Mouse (Mus musculus) CH12.LX (cell line): Measurements from ENCODE around the gene Elfn2. TPM values are rescaled to one million over a fixed set of nuclear protein-coding genes. Genes with fewer than 3 reads are reported as not detected.
A peak's percentile ranks its signal among the peaks of the same experiment; 100 is the strongest.

Source experiments
- DNase-seq: peaks from one replicate; pipeline ENCODE4 v3.0.0-alpha.2; 2013; ENCODE audit errors: extremely low read depth
- H3K27ac ChIP-seq: 2 replicates; pipeline ENCODE4 v1.5.1; 2012; ENCODE audit warnings: low read depth, mild to moderate bottlenecking, control low read depth, moderate library complexity; ENCODE audit not compliant: insufficient read depth
- H3K27me3 ChIP-seq: replicated peaks from 2 replicates; pipeline ENCODE3; 2012; ENCODE audit warnings: inconsistent platforms
- H3K36me3 ChIP-seq, 2 experiments: replicated peaks in 1 of 2; 2 replicates each; pipeline versions ENCODE3 to v1.6.1; 2012; ENCODE audit warnings: inconsistent platforms in 1 of 2, low read length in 1 of 2, mild to moderate bottlenecking in 1 of 2, mixed read lengths in 1 of 2, moderate library complexity in 1 of 2; ENCODE audit not compliant: control insufficient read depth in 1 of 2, insufficient read depth in 1 of 2
- H3K4me1 ChIP-seq, 2 experiments: 2 replicates each; pipeline ENCODE4 v1.6.1; 2012; ENCODE audit warnings: inconsistent platforms in 1 of 2, moderate library complexity in 1 of 2; ENCODE audit not compliant: insufficient read depth in 2 of 2, control insufficient read depth in 1 of 2
- H3K4me2 ChIP-seq: 2 replicates; pipeline ENCODE4 v1.6.1; 2012; ENCODE audit warnings: low read depth, mild to moderate bottlenecking, control low read depth; ENCODE audit not compliant: poor library complexity, insufficient read depth, severe bottlenecking
- H3K4me3 ChIP-seq, 3 experiments: fragments of 150-350 bp in 1 of 3; sonication (generic) in 1 of 3; replicated peaks in 1 of 3; 2 replicates each; pipeline versions ENCODE3 to v1.5.1; 2011 to 2012; ENCODE audit warnings: low read depth in 2 of 3, low read length in 2 of 3, mild to moderate bottlenecking in 2 of 3, moderate library complexity in 2 of 3, control low read depth in 1 of 3, improper control_type of control experiment in 1 of 3, inconsistent platforms in 1 of 3, mixed read lengths in 1 of 3; ENCODE audit not compliant: poor library complexity in 1 of 3
- H3K79me2 ChIP-seq: replicated peaks from 2 replicates; pipeline ENCODE4 v1.6.1; 2012; ENCODE audit warnings: mild to moderate bottlenecking, moderate library complexity; ENCODE audit not compliant: control insufficient read depth, poor library complexity, insufficient read depth, severe bottlenecking; ENCODE audit errors: extremely low read depth
- H3K9ac ChIP-seq: 2 replicates; pipeline ENCODE4 v1.6.1; 2012; ENCODE audit warnings: low read depth, mild to moderate bottlenecking, control low read depth, moderate library complexity; ENCODE audit not compliant: insufficient read depth
- H3K9me3 ChIP-seq: replicated peaks from 2 replicates; pipeline ENCODE3; 2012; ENCODE audit warnings: low read length, inconsistent platforms, mixed read lengths
- CHD2 ChIP-seq: IDR thresholded peaks from 2 replicates; pipeline ENCODE4 v1.6.1; 2011; ENCODE audit warnings: low read length, improper control_type of control experiment
- E2F4 ChIP-seq: IDR thresholded peaks from 2 replicates; pipeline ENCODE4 v1.6.1; 2011; ENCODE audit warnings: low read depth, low read length, improper control_type of control experiment; ENCODE audit not compliant: insufficient replicate concordance
- EP300 ChIP-seq: IDR thresholded peaks from 2 replicates; pipeline ENCODE4 v1.6.1; 2011; ENCODE audit warnings: low read length, improper control_type of control experiment
- HCFC1 ChIP-seq: IDR thresholded peaks from 2 replicates; pipeline ENCODE4 v1.6.1; 2012; ENCODE audit warnings: low read depth, mild to moderate bottlenecking, inconsistent platforms, low read length, improper control_type of control experiment
- IRF4 ChIP-seq: IDR thresholded peaks from 2 replicates; pipeline ENCODE4 v1.6.1; 2014; ENCODE audit warnings: low read depth, mild to moderate bottlenecking, inconsistent platforms, low read length, improper control_type of control experiment
- JUN ChIP-seq: IDR thresholded peaks from 2 replicates; pipeline ENCODE4 v1.6.1; 2011; ENCODE audit warnings: low read depth, mild to moderate bottlenecking, low read length, improper control_type of control experiment, moderate library complexity; ENCODE audit not compliant: insufficient read depth
- JUND ChIP-seq: conservative IDR thresholded peaks from 2 replicates; pipeline ENCODE4 v1.6.1; 2011; ENCODE audit warnings: low read depth, low read length, improper control_type of control experiment
- MAX ChIP-seq: IDR thresholded peaks from 2 replicates; pipeline ENCODE4 v1.6.1; 2011; ENCODE audit warnings: low read length, improper control_type of control experiment
- MAZ ChIP-seq: IDR thresholded peaks from 2 replicates; pipeline ENCODE4 v1.6.1; 2012; ENCODE audit warnings: low read depth, mild to moderate bottlenecking, inconsistent platforms, low read length, improper control_type of control experiment, moderate library complexity
- MEF2A ChIP-seq: IDR thresholded peaks from 2 replicates; pipeline ENCODE4 v1.6.1; 2014; ENCODE audit warnings: low read depth, mild to moderate bottlenecking, inconsistent platforms, low read length, improper control_type of control experiment, borderline replicate concordance
- MXI1 ChIP-seq: IDR thresholded peaks from 2 replicates; pipeline ENCODE4 v1.6.1; 2011; ENCODE audit warnings: mild to moderate bottlenecking, low read depth, low read length, improper control_type of control experiment
- MYC ChIP-seq: IDR thresholded peaks from 2 replicates; pipeline ENCODE4 v1.6.1; 2011; ENCODE audit warnings: low read depth, mild to moderate bottlenecking, improper control_type of control experiment, low read length
- NELFE ChIP-seq: IDR thresholded peaks from 2 replicates; pipeline ENCODE4 v1.6.1; 2011; ENCODE audit warnings: low read depth, low read length, improper control_type of control experiment
- PAX5 ChIP-seq: IDR thresholded peaks from 2 replicates; pipeline ENCODE4 v1.6.1; 2012; ENCODE audit warnings: low read length, inconsistent platforms, mixed read lengths
- POLR2A ChIP-seq: IDR thresholded peaks from 2 replicates; pipeline ENCODE4 v1.6.1; 2011; ENCODE audit warnings: low read depth, mild to moderate bottlenecking, improper control_type of control experiment, low read length
- POLR2AphosphoS2 ChIP-seq: IDR thresholded peaks from 2 replicates; pipeline ENCODE4 v1.6.1; 2011; ENCODE audit warnings: low read depth, low read length, improper control_type of control experiment
- RCOR1 ChIP-seq: conservative IDR thresholded peaks from 2 replicates; pipeline ENCODE4 v1.6.1; 2012; ENCODE audit warnings: low read depth, mild to moderate bottlenecking, inconsistent platforms, low read length, improper control_type of control experiment
- SIN3A ChIP-seq: IDR thresholded peaks from 2 replicates; pipeline ENCODE4 v1.6.1; 2012; ENCODE audit warnings: low read length, improper control_type of control experiment, inconsistent platforms
- SMC3 ChIP-seq: IDR thresholded peaks from 2 replicates; pipeline ENCODE4 v1.6.1; 2011; ENCODE audit warnings: low read depth, low read length, improper control_type of control experiment
- TBP ChIP-seq: conservative IDR thresholded peaks from 2 replicates; pipeline ENCODE4 v1.6.1; 2011; ENCODE audit warnings: low read depth, low read length, improper control_type of control experiment
- UBTF ChIP-seq: IDR thresholded peaks from 2 replicates; pipeline ENCODE4 v1.6.1; 2012; ENCODE audit warnings: low read depth, mild to moderate bottlenecking, inconsistent platforms, low read length, improper control_type of control experiment, moderate library complexity
- USF1 ChIP-seq: IDR thresholded peaks from 2 replicates; pipeline ENCODE4 v1.6.1; 2014; ENCODE audit warnings: low read depth, mild to moderate bottlenecking, inconsistent platforms, low read length, improper control_type of control experiment
- ZC3H11A ChIP-seq: IDR thresholded peaks from 2 replicates; pipeline ENCODE4 v1.6.1; 2012; ENCODE audit warnings: low read depth, mild to moderate bottlenecking, inconsistent platforms, low read length, improper control_type of control experiment
- ZKSCAN1 ChIP-seq: IDR thresholded peaks from 2 replicates; pipeline ENCODE4 v1.6.1; 2012; ENCODE audit warnings: low read depth, inconsistent platforms, low read length, improper control_type of control experiment, borderline replicate concordance
- dilution Hi-C: fragments of 300-500 bp; cut with MboI; formaldehyde crosslinking; loops from 2 replicates; pipeline ENCODE4 v1.14.3; 2020; ENCODE audit warnings: low sequenced_read_pairs; ENCODE audit not compliant: extremely low pct_unique_long_range_greater_than_20kb, extremely low pct_ligation_motif_present
- in situ Hi-C: fragments of 300-500 bp; cut with MboI; formaldehyde crosslinking; loops from 3 replicates; pipeline ENCODE4 v1.14.3; 2019; ENCODE audit warnings: low sequenced_read_pairs, low pct_ligation_motif_present, low pct_unique_long_range_greater_than_20kb, mixed read lengths
- polyA plus RNA-seq: library from polyadenylated mRNA; unstranded; fragments of >175 nt; gene quantifications from 2 replicates; pipeline ENCODE4 v1.2.1, GENCODE M21; 2012; ENCODE audit warnings: low read depth; ENCODE audit not compliant: insufficient read length
- total RNA-seq, 2 experiments: library from RNA; depleted of rRNA; stranded (reverse); fragments of 300-350 nt in 1 of 2; fragments of >200 nt in 1 of 2; gene quantifications; 2 replicates each; pipeline ENCODE4 v1.2.3; 2012 to 2014

Elfn2 gene
- total and polyA plus RNA-seq, 3 experiments = 0.06 TPM; not detected in 2

DNA sequence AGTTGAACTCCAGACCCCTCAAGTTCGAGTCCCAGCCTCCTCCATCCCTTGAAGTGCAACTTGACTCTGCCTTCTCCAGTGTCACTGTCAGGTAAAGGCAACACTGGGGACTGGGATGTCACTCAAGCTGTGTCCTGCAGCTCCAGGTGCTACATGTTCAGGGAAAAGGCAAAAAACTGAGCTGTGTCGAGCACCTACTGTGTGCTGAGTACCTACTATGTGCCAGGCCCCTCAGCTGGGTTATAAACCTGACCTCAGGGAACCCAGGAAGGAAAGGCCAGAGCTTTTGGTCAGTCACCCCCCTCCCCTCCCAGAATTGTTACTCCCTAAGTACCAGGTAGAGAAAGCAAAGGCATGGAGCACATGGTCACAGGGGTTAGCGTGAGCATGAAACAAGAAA is 19.1 kb downstream of the Elfn2 start:
- Histone ChIP-seq H3K27ac (no peak overlapping the region), H3K9me3 (no peaks in the 10 kb centered on the region), H3K27me3 (peaks cover 92% of the 10 kb centered on the region), H3K4me2 (no peak overlapping the region), H3K9ac (no peak overlapping the region), H3K4me3 (no peak overlapping the region), H3K79me2 (no peaks in the 10 kb centered on the region)
- dilution Hi-C loops = no loop called here
- no peak for DNase-seq
- TF ChIP-seq UBTF (no peak), ZKSCAN1 (peak; percentile 85)
- TF ChIP-seq, all 38 proteins: peak for 1
- H3K4me1 ChIP-seq = no peaks in the 10 kb centered on the region
- in situ Hi-C loops = no loop called here
- no peaks in the 10 kb centered on the region for H3K36me3 ChIP-seq

DNA sequence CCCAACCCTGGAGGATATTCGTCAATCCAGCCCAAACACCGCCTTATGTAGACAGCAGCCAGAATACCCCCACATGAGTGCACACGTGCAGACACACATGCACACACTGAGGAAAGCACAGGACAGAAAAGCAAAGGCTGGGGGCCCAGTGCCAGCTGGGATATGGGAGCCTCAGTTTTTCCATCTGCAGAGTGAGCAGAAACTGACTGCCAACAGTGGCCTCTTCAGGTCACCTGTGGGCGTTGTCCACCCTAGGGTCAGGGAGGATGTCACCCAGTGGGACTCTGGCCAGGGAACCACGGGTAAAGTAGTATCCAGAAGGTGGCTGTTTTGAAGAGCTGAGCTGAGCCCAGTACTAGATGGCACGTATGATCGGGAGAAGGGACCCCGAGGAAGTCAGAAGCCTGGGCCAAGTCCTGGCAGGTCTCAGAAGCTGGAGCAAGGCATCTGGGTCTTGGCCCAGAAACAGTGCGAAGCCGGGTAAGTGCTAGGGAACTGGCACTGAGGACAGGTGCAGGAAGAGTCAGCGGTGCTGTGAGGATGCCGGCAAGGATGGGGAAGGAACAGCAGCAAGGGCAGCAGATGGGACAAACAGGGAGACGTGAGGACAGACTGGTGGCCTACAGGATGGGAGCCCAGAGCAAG is 20.0 kb downstream of the Elfn2 start:
- DNase-seq = no peak
- no peak for TF ChIP-seq MXI1
- no peak for TF ChIP-seq TBP
- TF ChIP-seq MAX = no peak
- TF ChIP-seq SMC3 = no peak
- no peak for TF ChIP-seq MAZ
- TF ChIP-seq POLR2A = no peak
- no peak for TF ChIP-seq E2F4
- Histone ChIP-seq H3K9me3 (no peaks in the 10 kb centered on the region), H3K4me1 (no peaks in the 10 kb centered on the region), H3K36me3 (no peaks in the 10 kb centered on the region), H3K27me3 (peaks cover 94% of the 10 kb centered on the region), H3K4me2 (no peak overlapping the region), H3K9ac (no peak overlapping the region), H3K4me3 (no peak overlapping the region), H3K79me2 (no peaks in the 10 kb centered on the region), H3K27ac (no peak overlapping the region)
- in situ Hi-C loops (no loop called here), dilution Hi-C loops (no loop called here)

DNA sequence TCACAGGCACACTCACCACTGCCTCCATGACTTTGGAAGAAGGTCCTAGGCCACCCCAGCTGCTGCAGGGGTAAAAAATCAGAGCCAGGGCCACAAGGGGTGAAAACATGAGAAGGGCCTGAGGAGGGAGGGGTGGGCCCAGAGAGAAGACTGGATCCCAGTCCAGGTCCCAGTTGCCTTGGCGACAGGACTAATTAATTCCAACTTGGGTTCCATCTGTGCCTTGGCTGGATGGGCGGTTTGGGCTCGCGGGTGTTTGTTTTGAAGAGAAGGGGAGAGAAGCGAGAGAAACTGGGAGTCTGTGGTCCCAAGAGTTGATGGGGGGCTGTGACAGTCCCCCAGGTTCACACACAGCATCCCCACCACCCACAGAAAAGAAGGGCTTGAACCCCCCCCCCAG is 20.5 kb downstream of the Elfn2 start:
- no peak overlapping the region for H3K9ac ChIP-seq
- H3K79me2 ChIP-seq = no peaks in the 10 kb centered on the region
- TF ChIP-seq MXI1 (no peak), JUN (no peak), NELFE (no peak), MYC (no peak), CHD2 (no peak), EP300 (no peak), POLR2AphosphoS2 (no peak), IRF4 (no peak), TBP (no peak), MEF2A (no peak), E2F4 (no peak), RCOR1 (no peak), ZC3H11A (no peak), PAX5 (no peak), SIN3A (no peak), HCFC1 (no peak), USF1 (no peak), POLR2A (no peak), SMC3 (no peak), JUND (no peak)
- no peak overlapping the region for H3K27ac ChIP-seq
- no peaks in the 10 kb centered on the region for H3K9me3 ChIP-seq
- in situ Hi-C loops (no loop called here), dilution Hi-C loops (no loop called here)
- H3K27me3 ChIP-seq = peaks cover 93% of the 10 kb centered on the region
- DNase-seq = no peak
- no peak overlapping the region for H3K4me3 ChIP-seq
- no peaks in the 10 kb centered on the region for H3K36me3 ChIP-seq
- H3K4me1 ChIP-seq = no peaks in the 10 kb centered on the region
- H3K4me2 ChIP-seq = no peak overlapping the region
